Mouse (Mus musculus) heart, adult 9 months (tissue): Measurements from ENCODE around the gene Enc1.

Experiments used
- DNase-seq, 2 experiments: peaks; one replicate each; pipeline ENCODE4 v3.0.0; 2022; ENCODE audit warnings: low spot score in 2 of 2

Enc1 gene

DNA sequence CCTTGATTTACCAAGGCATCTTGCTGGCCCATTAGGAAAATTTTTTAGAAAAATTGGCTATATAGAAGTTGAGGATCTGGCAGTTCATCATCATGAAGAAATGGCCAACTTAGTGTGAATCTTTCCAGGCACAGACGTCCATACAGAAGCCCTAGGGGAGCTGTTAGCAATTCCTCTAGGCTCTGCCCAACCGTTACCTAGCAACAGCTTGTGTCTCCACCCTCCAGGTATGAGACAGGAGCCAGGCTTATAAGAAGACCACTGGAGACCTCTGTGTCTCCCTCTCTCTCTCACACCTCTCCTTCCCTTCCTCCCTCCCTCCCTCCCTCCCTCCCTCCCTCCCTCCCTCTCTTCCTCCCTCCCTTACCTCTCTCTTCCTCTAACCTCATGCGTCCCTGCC is 49.8 kb downstream of the Enc1 start:
- no peak for DNase-seq

DNA sequence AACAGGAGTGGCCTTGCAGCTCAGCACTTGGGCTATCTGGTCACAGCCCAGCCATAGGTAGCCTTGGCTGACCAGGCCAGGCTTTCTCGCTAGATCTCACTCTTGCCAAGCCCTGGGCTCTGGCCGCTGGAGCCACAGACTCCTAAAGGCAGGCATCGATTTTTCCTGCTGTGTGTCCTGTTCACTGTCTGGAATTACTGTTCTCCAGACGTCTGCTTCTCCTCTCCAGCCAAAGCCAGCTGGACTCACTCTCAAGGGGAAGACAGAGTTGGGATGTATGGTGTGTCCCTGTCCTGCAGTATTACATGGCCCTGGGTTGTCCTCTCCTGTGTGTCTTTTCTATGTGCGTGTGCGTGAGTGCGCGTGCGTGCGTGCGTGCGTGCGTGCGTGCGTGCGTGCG is 50.4 kb downstream of the Enc1 start:
- no peak for DNase-seq

DNA sequence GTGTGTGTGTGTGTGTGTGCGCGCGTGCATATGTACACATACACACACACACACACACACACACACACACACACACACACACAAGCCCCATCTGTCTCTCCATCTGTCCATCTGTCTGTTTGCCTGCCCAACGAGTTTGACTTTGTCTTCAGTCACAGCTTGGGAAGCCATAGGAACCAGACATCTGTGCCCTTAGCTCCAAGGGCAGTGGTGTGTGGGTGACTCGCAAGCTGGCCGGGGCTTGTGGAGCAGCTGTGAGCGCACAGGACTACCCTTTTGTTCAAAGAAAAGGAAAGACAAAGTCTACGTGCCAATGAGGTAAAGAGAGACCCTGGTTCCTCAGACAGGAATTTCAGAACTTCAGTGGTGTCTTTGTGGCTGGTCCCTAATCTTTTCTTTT is 51.1 kb downstream of the Enc1 start:
- DNase-seq = no peak

- no peak for DNase-seq
These were observed 51.7 kb downstream of the Enc1 start for GRCm38 (mm10) chr13:97292451-97293245.

DNA sequence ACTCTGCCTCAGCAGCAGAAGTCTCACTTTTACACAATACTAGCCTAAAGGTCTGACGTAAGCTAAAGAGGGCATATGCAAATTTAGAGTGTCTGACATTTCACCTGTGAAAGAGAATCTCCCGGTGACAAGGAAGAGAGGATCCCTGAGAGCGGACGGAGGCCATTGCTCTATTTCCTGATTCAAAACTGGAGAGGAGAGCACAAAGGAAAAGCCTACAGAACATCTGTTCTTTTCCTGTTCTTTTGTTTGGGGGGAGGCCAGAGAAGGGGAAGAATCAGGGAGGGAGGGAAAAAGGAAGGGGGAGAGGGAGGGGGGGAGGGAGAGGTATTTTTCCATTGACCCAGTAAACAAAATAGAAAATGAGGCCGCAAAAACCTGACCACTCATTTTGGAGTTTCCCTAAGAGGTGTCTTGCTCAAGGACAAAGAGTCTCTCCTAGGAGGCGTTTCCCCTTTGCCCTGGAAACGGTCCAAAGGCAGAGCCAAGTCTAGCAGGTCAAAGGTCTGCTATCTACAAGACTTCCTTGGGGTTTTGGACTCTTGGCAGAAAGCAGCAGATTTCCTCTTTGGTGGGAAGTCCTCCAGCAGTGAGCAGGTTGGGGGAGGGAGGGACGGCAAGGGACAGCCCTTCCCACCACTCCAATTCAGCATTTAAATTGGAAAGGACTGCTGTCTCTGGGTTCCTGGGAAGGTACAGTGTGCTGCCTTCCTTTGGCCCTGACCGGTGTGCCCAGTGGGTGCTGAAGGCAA is 54.4 kb downstream of the Enc1 start:
- peak; percentile 83 to 87 for DNase-seq

DNA sequence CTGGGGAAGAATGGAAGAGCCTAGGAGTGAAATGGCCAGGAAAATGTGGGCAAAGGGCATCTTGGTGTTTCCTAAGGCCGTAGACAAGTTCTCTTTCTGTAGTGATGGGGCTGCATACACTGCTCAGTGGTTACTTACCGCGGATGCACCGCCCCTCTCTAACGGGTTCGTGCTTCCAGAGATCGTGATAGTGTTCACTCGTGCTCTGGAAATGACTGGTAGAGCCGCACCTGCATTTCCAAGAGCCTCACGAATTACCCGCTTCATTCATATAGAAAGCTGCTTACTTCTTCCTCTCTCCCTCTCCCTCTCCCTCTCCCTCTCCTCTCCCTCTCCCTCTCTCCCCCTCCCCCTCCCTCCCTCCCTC is 54.9 kb downstream of the Enc1 start:
- DNase-seq = no peak

GRCm38 (mm10) chr13:97296281-97296680 is 55.4 kb downstream of the Enc1 start:
- DNase-seq = peak; percentile 15 to 23

DNA sequence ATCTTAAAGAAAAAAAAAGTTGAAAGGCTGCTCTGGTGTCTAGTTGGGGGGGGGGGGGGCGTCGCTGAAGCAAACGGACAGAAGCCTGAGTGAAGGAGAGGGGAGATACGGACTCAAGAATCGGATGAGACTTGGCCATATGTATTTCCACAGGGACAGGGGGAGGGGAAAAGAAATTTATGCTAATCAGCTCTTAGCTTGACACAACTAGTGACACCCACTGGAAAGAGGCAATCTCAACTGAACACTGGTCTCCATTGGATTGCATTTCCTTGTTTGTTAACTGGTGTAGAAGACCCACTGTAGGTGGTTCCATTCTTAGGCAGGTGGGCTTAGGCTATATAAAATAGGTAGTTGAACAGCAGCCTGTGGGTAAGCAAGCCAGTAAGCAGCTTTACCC is 55.9 kb downstream of the Enc1 start:
- DNase-seq = no peak

GRCm38 (mm10) chr13:97297418-97298050 is 56.6 kb downstream of the Enc1 start:
- no peak for DNase-seq

DNA sequence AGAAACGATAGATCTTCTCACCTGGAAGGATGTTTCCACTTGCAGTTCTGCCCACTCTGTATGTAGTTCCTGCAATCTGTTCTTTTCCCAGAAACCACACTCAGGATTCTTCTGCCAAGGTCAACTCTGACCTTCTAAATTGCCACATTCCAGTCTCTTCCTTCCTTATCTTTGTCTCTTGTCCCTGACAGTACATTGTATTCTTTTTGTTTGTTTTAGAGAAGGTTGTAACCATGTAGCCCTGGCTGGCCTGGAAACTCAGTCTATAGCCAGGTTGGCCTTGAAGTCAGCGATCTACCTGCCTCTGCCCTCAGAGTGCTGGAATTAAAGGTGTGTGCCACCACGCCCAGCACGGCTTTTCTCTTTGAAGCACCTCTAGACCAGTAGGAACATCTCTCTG is 58.0 kb downstream of the Enc1 start:
- no peak for DNase-seq

DNA sequence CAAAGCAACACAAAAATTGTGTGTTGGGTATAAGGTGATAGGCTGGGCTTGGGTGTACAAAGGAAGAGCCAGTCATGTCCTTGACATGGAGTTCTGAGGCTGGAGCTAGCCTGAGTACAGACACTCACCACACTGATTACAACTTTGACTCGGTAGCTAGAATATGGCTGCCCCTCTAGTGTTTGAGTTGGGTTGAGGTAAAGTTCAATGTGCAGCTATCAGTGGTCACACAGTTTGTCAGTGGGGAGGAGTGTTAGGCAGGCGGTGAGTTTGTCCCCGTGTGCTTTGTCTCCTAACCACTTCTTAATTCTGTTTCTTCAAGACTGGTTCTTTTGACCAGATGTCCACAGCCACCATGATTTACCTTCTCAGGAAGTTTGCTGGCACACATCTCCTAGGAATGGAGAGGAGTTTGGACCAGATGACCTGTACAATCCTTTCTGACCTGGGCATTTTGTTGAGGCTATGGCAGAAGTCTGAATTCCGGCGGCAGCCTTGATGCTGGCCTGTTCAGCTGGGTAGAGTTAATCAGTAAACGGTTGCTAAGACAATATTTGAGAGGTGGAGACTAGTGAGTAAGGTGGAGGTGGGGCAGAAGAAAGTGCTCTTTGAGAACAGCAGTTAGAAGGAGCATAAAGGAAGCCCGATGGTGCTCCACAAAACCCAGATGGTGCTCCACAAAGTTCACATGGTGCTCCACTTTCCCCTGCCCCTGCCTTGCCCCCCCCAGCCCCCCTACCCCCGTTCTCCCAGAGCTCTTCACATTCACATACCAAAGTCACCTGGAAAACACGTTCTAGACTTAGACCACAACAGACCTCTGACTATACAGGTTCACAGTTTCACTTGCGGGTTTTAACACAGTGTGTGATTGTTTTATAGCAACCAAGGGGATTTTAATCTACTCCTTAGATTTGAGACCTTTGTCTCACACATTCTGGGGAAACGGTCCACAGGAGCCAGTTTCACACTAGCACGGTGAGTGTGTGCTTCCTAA is 59.3 kb downstream of the Enc1 start:
- DNase-seq = no peak
